Mouse (Mus musculus) kidney, adult 18-20 months (tissue): ENCODE results near the gene Cp.
"Not testable (repeated sequence)": the region's sequence is repeated elsewhere in the genome, so short reads cannot be mapped to it uniquely, and the experiment has no call there.

Experiments used
- DNase-seq: peaks from one replicate; pipeline ENCODE4 v3.0.0; 2021

Gene Cp

DNA sequence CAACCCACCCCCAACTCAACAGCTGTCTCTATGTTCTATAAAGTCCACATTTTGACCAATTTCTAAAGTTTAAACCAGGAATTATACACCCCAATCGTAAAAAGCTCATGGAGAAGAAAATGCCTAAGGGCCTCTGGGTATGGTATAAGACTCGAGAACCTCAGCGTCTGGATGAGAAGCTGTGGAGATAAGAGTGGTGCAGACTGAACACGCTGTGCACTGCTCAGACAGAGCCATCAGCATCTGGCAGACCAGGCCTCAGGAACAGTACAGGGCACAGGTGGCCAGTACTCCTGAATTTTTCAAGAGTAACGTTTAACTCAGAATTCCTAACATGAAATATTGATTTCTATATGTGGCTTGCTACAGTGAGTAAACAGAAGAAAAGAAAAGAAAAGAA is 50.9 kb downstream of the Cp start:
- no peak for DNase-seq

DNA sequence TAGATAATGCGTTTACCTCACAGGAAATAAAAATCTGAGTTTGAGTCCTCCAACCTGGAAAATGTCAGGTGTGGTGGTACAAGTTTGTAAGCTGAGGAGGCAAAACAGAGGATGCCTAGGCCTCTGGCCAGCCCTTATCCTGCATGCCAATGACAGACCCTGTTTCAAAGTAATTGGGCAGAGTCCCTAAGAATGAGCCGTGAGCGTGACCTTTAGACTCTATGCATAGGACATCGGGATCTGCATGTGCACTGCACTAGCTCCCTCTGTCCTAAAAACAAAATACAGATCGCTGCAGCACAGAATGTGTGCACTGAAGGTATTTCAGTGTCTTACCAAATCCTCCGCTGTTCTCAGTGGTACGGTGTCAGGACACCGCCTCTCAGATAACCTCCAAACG is 53.6 kb downstream of the Cp start:
- no peak for DNase-seq

DNA sequence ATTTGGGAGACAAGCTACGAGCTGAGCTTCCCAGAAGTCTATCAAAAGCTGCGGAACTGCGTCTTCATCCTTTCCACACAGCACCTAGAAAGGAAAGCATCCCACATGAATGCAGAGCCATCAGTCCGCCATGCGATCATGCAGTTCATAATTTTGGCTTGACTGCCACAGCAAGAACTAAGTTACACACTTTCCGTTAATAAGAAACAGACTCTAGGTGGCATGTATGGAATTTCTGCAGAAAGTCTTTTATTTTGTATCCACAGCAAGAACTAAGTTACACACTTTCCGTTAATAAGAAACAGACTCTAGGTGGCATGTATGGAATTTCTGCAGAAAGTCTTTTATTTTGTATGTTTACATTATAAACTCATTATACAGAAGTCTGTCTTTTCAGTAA is 54.1 kb downstream of the Cp start:
- DNase-seq: not testable (repeated sequence)

DNA sequence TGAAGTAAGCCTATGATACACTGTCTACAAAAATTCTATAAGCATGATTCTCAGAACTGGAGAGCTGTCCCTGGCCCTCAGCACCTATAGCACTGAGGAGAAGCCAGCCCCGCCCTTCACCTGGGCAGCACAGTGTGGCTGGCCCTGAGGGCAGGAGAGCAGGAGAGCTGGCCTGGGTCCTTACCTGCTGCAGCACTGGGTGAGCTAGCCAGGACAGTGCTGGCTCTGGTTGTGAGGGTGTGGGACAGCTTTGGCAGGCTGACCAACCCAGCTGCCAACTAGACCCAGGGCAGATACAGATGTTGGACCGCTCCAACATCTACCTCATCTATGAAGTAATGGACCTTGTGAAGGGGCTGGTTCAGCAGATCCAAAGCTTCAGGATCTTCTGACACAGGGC is 57.6 kb downstream of the Cp start:
- DNase-seq: no peak

DNA sequence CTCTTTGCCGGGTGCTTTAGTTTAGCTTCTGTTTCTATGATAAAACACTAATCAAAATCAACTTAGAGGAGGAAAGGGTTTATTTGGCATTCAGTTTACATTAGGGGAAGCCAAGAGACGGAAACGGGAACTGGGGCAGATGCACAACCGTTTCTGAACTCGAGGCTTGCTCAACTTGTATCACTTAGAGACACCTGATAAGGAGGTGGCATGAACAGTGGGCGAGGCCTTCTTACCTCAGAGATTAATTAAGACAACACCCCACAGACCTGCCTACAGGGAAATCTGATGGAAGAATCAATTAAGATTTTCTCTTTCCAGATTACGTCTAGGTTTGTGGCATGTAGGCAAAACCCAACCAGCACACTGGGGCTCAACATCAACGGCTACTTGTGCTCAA is 61.2 kb downstream of the Cp start:
- no peak for DNase-seq

DNA sequence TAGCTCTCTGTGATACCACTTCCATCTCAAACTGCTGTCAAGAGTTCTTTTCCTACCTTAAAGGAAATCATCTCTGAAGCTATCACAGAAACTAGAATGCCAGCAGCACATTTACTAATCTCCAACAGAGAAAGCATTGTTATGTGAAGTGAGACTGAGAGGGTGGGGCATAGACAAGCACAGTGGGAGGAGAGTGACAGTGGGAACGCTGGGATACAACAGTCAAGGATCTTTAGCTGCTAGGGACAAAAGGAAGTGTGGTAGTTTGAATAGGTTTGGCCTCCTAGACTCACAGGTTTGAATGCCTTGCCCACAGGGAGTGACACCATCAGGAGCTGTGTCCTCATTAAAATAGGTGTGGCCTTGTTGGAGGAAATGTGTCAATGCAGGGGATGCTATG is 67.0 kb downstream of the Cp start:
- DNase-seq: no peak

DNA sequence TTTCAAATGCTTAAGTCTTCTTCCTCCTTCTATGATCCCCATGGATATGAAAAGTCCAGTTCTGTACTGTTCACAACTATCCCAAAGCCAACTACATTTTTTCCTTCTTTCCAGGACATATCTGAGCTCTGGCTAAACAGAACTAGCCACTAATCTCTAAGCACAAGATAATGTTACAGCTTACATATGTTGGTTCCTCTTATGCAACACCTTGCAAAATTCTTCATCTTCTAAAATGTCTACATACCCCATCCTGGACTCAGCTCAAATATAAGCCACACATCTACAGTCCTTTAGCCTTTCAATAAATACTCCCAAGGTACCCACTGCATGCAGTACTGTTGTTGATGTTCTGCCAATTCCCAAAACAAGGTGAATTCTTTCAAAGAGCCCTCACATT is 69.6 kb downstream of the Cp start:
- no peak for DNase-seq

DNA sequence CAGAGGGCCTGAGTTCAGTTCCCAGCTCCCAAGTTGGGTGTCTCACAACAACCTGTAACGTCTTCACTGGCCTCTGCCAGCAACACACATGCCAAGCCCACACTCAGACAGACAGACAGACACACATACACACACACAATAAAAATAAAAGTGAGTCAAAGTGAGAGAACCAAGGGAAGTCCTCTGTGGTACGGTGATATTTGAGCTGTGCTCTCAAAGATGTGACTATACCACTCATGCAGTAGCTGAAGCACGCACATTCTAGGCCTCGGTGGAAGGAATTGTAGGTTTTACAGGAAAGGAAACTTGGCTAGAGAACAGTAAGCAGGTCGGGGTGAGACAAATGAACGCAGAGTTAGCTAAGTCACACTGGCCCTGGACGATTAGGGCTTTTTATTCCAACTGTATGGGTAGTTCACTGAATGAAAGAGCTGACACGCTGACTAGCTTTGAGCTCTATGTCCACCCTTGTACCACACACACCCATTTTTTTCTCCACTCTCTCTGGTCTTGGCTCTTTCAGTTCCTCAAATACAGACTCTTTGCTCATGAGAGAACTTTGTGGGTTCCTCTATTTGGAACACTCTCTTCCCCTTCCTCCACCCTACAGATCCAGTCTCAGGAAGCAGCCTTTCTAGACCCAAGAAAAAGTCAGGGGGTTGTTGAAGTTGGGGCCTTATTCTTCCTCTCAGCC is 70.3 kb downstream of the Cp start:
- no peak for DNase-seq

DNA sequence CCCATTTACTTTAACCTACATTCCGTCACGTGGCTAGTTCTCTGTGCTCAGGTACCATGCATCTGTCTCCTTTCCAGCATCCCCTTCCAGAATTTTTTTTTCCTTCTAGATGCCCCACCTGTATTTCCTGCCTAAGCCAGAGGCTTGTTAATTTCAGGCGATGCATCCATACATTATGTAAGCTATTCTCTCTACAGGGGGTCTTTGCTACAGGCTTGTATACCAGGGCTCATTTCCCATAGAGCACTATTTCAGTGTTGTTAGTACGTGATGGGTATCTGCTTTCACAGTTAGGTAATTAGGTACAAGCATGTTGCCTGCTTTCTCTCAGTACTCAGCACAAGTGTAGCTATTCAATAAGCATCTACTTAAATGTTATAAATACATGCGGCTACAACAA is 70.9 kb downstream of the Cp start:
- no peak for DNase-seq

DNA sequence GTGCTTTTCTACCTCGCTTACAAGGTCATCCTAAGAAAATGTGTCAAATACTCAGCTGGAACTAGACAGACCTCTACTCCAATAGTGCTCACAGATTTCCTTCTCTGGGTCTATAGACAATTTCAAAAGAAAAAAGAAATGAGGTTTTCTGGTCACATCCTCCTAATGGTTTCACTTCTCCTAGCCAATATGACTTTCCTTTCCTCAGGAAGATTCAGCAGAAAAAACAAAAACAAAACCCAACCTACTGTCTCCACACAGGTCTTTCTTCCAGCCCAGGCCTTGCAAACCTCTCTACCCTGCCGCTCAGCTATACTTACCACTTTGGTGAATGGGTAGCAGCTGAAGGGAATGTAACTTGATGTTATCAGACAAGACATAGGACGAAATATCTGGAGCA is 71.8 kb downstream of the Cp start:
- no peak for DNase-seq

DNA sequence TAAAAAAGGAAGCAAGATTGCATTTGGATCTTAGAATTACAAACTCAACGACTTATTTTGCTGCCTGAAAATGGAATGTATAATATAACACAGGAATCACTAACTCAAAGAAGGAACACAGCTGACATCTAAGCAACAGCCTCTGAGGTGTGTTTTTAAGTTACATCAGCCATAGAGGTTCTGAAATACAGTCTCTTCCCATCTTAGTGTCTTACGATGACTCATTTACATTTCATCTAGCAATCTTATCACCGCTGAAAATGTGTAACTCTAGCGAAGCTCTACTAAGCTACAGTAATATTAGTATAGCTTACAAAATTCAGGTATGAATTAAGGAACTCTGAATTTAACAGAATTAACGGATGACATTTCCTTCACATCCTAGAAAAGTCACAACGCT is 74.0 kb downstream of the Cp start:
- DNase-seq: no peak

DNA sequence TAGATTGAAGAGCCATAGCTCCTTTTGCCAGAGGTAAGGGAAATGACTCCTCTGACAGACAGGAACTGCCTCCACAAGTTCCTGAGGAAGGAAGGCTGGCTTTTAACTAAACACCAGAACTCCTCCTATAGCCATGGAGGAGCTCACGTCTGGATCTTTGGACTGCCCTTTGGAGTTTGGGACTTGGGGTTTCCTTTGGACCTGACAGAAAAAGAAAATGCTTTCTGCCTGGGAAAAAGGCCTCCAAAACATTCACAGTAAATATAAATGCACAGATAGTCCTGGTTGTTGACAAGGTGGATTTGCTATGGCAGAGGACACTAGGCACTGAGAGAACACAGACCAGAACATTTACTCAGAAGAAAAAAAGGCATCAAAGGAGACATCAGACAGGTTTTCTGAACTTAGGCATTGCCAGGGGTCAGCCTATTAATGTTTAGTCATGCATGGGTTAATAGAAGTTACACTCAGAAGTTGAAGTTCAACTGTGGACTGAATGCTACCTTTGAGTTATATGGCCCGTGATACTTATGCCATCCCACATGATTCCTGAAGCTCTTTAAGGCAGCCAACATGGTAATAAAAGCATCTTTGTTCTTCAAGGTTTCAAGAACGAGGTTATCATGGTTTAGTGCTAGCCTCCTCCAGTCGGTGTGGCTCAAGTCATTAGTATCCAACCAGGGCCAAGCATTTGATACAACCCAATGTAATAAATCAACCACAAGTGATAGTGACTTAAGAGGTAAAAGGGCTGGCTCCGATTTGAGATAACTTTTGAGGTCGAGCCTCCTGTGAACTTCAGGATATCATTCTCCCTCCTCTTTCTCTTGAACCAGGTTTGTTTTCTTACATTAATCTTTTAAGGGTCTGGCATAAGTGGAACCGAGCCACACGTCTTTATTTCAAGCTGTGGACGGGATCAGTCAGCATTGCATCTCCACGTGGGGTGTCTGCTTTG is 77.2 kb downstream of the Cp start:
- peak; percentile 54 for DNase-seq

DNA sequence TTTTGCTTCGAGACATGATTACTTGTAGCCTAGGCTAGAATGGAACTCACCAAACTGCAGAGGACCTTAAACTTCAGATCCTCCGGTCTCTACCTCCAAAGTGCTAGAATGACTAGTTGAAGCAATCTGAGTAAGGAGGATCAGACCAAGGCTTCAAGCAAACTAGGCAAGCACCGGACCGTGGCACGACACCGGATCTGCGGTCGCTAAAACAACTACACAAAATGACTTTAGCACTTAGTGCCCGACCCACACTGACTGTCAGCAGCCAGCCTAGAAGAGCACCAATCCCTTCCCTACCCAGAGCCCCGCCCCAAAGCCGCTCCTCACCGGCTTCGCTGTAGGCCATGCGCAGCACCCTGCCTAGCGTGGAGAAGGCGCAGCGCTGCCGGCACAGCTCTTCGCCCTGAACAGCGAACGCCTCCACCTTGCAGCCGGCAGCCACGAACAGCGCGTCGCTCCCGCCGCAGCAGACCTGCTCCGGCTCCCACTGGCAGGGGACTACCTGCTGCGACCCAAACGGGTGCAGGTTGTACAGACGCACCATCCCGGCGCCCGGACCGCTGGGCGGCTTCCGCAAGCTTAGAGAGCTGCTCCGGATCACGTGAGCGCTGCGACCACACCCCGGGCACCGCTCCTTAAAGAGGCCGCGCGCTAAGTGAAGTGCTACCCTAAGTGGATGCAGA is 78.0 kb downstream of the Cp start, which contains the start of gene Hps3:
TSS of gene Hps3 (minus strand) at position 597 of the 686 bp plus-strand sequence.
- peak; percentile 93 for DNase-seq

DNA sequence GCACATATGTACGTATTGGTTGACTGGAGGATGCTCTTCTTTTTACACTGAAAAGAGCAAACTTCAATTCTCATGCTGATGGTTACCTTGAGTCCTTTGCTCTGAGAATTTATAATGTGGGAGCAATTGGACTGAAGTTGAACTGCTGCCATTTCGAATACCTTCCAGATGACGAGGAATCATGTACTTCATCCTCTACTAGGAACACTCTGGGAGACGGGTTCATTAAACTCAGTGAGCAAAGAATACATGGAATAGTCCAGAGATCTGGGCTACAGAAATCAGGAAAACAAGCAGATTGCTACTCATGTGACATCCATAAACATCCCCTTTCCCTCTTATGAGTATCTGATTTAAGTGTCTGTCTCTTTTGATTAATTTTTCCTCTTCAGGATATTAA is 79.2 kb downstream of the Cp start:
- no peak for DNase-seq

DNA sequence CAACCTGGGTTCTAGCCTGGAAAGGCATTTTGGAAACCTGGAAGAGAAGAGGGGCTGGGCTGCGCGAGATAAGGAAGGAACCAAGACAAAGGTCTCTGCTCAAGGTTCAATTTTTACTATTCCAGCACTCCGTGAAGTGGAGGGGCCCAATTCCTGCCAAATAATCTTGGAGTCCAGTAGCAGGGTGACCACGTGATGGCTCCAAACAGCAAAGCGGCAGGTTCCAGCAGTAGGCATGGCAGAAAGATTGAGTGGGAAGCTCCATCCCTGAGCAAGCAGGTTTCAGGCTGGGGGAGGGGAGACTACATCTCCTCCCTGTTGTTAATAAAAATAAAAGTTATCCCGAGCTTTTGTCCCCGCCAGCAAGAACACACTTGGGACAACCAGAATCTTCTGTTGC is 84.6 kb downstream of the Cp start:
- not testable (repeated sequence) for DNase-seq

DNA sequence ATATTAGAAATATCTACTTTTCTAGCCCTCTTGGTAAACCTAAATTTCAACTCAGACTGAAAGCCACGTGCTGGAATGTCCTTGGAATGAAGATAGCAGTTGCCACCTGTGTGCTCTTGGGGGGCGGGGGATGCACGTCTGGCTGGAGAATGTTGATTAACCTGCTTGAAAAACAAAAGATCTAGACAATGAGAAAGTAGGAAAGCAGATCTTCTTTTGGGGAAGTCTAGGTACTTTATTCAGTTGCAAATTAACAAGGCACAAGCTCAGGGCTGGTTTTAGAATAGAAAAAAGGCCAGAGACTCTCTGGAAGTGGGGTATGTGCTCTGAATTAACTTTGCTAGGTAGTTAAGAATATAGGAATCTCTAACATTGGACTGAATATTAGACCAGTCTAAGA is 87.9 kb downstream of the Cp start:
- not testable (repeated sequence) for DNase-seq

DNA sequence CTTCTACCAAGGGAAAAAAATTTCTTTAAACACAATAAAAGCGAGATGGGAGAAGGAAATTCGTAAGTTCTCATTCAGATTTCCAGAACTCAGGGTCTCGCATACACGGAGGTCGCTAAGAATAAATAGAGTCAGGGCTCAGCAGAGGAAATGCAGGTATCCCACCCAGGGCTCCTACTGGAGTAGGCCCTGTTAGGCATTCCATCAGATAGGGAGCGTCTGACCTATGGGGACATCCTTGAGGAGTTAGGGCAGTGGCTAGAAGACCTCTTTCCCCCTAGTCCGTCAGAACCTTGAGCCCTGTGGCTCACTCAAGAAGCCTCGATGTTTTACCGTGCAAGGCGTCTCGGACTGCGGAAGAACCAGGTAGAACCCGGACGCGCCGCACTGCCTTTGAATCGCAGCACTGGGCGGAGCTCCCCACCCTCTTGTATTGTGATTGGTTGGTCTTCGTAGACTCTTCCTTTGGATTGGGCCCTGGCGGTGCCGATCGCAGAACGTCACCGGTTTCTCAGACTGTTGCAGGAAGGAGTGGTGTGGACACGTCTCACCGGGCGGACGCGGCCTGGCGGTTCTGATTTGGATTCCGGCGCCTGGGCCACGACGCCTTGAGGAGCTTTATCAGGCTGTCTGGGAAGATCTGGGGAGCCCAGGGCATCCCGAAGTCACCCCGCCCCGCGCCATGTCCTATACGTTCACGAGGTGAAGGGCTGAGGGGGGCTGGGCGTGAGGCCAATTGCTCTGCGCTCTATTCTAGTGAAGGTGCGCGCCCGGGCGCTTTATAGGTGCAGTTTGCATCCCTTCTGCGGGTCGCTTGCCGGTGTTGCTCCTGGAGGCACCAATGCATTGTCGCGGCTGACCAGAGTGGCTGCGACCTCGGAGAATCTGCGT is 100.7 kb downstream of the Cp start, which contains the start of gene Hltf:
TSS of gene Hltf (plus strand) at position 506 of the 891 bp plus-strand sequence.
- DNase-seq: peak; percentile 99

DNA sequence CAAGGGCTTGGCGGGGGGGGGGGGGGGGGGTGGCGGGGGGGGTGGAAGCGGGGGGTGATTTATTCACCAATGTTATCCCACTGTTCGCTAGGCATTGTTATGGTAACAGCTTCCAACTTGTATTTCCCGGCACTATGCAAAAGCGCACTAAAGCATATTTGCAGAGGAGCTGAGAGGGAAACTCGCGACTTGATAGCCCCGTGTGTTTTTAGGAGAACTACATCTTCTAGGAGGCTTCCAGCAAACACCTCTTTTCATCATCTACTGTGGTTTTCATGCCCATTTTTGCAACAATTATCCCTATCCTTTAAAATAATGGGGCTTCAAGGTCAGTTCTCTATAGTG is 101.3 kb downstream of the Cp start:
- no peak for DNase-seq
